Mouse (Mus musculus): ENCODE measurements at regions not wholly inside any gene's neighbourhood (a gene's known extent, or its start where the extent isn't known, plus 50 kb on each side); places are given as distances from the start of the nearest gene placed in this dataset.

DNA sequence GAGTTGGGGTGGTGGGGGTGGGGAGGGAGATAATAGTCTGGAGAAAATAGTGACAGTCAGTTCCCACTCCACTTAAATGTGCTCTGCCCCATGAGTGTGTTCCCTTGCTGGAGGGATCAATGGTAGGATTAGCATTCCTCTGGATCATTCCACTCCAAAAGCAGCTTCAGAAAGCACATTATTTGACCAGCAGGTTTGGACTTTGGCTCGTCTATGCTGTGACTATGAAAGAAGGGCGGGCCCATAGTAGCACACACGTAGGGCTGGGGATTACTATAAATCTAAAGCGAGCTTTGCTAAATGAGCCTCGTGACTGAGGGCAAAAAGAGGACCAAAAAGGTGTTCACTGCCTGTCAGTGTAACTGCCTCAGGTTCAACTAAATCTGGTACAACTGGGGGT lies 75.9 kb upstream of the Marcks start:
- no peak for DNase-seq (ENCODE audit: low read depth)

DNA sequence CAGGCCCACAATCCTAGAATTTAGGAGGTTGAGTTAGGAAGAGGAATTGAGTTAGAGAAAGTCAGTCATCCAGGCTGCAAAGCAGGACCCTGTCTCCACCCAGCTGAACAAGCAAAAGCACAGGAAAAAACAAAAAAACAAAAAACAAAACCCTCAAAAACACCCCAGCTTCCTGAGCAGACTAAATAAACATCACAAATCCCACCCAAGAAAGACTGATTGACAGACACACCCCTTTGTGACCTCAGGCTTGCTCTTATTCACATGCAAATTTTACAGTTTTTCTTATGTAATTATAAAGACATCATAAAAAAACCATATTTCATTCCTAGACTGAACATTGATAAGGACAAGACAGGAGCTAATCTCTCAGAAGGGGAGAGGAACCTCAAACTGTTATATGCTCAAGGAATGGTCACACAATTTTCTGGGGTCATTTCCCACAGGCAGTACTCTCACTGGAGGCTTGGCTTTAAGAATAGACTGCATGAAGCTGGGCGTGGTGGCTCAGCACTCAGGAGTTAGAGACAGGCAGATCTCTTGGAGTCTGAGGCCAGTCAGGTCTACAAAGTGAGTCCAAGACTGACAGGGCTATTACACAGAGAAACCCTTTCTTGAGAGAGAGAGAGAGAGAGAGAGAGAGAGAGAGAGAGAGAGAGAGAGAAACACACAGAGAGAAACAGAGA lies 73.8 kb upstream of the Marcks start:
- no peak for DNase-seq (ENCODE audit: low read depth)

DNA sequence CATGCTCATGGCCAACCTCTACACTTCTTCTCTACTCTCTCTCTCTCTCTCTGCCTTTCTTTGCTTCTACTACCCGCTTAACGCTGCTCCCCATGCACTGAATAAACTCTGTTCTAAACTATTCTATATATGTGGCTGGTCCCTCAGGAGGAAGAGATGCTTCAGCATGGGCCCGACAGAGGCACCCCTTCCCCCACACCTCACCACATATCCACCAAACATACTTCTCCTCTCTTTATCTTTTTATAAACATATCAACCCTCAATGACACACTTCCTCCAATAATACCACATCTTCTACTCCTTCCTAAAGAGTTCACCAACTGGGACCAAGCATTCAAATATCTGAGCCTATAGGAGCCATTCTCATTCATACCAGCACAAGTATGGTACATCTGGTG lies 72.6 kb upstream of the Marcks start:
- no peak for DNase-seq (ENCODE audit: low read depth)

DNA sequence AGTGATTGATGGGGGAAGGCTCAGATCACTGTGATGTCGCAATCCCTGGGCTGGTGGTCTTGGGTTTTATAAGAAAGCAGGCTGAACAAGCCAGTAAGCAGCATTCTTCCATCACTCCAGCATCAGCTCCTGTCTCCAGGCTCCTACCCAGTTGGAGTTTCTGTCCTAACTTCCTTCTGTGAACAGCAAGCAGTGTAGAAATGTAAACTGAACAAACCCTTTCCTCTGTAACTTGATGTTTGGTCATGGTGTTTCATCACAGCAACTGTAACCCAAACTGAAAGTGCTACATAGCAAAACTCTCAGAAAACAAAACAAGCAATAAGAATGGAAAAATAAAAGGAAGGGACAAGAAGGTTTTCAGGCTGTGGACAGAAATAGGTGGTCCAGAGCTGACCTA lies 71.5 kb upstream of the Marcks start:
- no peak for DNase-seq (ENCODE audit: low read depth)

DNA sequence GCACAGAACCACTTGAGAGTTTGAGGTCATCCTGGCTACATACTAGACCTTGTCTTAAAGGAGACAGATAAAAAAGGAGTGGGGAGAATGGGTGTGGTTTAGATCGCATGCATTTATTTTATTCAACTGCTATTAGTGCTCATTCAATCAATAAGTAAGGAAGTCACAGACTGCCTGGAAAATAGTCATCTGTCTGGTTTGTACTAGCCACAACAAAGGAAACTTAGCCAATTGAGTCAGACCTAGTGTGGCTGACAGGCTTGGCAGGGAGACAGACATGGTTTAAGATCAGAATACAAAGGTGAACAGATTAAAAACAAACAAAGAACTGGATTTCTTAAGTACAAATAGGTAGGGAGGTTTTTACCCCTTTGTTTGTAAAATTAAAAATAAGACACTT lies 68.3 kb upstream of the Marcks start:
- no peak for DNase-seq (ENCODE audit: low read depth)

DNA sequence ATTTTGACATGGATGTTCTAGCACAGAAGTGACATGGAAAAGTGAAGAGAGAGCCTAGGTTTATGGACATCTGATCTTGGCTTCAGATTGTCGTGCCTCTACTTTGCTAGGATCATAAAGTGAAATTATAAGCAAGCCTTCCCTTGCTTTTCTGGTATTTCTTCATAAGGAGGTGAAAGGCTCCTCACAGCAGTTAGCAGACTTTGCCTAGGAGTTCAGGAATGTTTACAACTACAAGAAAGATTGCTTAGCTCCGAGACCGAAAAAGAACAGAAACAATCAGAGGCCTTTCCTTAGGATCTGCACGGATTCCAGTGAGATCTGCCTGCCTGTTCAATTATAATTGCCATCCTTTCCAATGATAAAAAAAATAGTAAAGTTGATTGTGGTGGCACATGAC lies 67.8 kb upstream of the Marcks start:
- no peak for DNase-seq (ENCODE audit: low read depth)

DNA sequence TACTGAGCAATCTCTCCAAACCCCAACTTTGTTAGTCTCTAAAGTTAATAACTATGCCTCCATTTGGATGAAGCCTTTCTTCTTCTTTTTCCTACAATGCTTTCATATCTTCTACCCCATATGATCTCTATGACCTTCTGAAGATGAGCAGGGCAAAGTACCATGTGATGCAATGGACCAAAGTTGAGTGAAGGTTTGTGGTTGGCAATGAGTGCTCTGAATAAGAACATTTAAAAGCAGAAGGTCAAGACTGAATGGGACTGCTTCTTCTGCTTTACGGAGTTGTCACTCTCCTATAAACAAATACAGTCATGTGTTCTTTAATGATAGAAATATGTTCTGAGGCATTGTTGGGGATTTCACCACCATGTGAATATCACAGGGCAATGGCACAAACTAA lies 65.0 kb upstream of the Marcks start:
- DNase-seq (ENCODE audit: low read depth), result no peak

DNA sequence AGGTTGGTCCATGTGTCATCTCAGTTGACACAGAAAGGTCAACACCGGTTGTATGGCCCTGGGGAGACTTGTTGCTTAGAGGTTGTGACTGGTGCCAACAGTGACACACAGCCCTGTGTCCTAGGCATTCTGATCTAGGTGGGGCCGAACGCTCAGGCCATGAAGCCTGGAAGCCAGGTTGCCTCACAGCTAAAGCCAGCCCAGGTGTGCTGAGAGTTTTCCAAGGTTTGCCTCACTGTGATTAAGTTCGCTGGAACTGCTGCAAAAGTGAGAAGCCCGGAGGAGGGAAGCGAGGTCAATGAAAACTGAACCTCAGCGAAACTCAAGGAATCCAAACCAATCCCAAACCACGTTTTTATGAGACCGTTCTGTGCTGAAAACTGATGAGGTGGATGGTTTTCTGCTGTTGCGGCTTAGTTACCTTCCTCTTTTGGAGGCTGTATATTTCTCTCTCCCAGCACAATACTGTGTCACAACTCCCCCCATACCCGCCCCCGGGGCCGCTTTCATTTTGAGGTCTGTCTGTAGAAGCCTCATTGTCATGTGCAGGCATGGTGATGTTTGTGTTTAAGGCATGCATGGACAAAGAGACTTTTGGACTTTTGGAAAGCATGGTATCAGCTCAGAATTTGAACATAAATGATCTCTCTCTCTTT lies 56.2 kb upstream of the Marcks start:
- DNase-seq (ENCODE audit: low read depth), result no peak

DNA sequence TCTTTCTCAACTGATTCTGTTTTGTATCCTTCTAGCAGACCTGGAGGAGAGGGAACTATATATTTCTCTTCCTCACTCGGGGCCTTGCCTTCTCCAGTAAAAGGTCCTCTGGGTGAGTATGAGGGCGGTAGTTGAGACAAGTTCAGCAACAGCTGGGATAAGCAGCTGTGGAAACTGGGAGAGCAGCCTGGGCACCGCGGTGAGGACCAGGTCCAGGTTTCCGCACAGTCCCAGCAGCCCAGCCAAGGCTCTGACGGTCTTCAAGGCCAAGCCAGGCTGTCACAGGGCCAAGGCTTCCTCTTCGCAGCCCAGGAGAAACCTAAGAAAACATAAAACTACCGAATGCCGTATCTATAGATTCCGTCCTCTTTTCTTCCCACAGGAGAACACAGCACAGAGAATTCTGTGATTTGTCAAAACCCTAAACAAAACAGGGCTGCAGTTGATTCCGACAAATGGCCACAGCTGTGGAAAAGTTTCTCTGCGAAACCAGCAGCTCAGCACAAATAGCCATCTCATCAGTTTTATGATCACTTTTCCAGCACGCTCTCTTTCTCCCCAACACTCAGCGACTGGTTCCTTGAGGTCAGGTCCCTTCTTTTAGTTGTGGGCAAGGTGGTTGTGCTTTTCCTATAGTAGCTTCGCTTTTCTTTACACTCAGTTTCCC lies 55.5 kb upstream of the Marcks start:
- no peak for DNase-seq (ENCODE audit: low read depth)

DNA sequence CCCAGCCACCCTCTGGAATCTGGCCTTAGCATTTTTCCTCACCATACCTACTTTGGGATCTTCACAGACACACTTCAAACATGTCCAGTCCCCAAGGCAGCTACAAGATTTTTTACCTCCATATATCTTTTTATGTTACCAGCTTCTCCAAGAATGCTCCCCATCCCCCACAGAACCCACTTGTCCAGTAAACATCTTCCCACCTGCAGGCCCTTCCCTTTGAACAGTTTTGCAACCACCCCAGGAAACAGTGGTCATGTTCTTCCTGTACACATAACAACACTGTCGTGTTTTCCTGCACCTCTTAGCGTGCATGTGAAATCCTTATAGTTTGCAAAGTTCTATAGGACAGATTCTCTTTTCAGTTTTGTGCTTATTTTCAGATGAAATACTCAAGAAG lies 53.9 kb upstream of the Marcks start:
- DNase-seq (ENCODE audit: low read depth), result no peak

DNA sequence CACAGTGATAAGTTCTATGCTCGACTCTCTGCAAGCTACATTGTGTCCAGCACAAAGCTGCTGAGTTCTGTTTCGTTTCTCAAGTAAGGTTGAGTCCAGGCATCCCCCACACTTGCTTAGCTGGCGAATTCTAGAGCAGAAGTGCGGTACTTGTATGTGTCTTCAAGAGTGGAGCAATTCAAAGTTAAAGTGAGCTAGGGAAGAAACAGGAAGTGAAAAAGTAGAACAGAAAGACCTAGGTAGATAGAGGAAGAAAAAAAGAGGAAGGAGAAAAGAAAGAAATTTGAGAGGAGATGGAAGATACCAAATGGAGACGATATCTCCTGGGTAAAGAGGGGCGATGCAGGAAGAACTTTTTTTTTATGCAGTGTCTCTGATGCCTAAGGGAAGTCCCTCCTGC lies 51.4 kb upstream of the Marcks start:
- DNase-seq (ENCODE audit: low read depth), result no peak

Measured in c-Kit-positive CD71-positive TER-119-negative erythroid progenitor cells, embryonic 14.5 days (primary cell).